In the genomic region with DNA sequence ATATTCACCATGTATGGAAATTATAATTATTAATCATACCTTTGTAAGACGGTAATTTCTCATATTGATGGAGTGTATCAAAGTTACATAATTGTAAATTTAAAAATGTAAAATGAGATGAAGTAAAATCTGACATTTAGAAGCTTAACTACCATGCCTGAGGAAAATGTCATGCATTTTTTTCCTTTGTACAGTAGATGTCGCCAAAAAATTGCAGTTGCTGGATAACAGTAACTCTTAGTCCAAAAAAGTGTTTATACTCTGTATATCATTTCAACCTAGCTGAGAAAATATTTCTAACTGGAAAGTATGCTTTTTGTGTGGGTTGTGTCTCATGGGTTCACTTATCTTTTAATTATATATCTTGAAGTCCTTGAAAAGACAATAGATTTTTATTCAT, we compare ENCODE assay signal across 16 mouse cellular contexts.
DNase-seq lines count a peak whose midpoint lies in the region; ATAC-seq and TF ChIP-seq lines count a peak whose summit lies in the region.
"Had no signal": no experiment of that assay in that cellular context is flagged by ENCODE, and none has a peak within 500 bp of the region (broad histone marks: within the 10 kb centered on the region; RNA-seq: fewer than 3 reads in every experiment).

No protein-coding gene starts in this region.

- H3K4me2 ChIP-seq in hindbrain, postnatal 0 days (ENCODE audit: low read depth, low read length): no peak overlapping the region
- H3K4me2 ChIP-seq in hindbrain, embryonic 13.5 days: no peak overlapping the region
- no peak overlapping the region for H3K4me2 ChIP-seq in stomach, postnatal 0 days (replicated peaks; ENCODE audit: low read depth)
- H3K4me2 ChIP-seq: forebrain, embryonic 13.5 days; heart, embryonic 13.5 days; liver, embryonic 13.5 days had no signal

- H3K79me2 ChIP-seq in liver, adult 2 months (ENCODE audit: control insufficient read depth, insufficient read depth, low read length): no peaks in the 10 kb centered on the region

- H3K36me3 ChIP-seq in hindbrain, postnatal 0 days (ENCODE audit: insufficient read depth, low read length): no peaks in the 10 kb centered on the region
- H3K36me3 ChIP-seq in hindbrain, embryonic 13.5 days: no peaks in the 10 kb centered on the region
- H3K36me3 ChIP-seq in liver, adult 2 months (ENCODE audit: control insufficient read depth, insufficient read depth, low read length): no peaks in the 10 kb centered on the region
- no peaks in the 10 kb centered on the region for H3K36me3 ChIP-seq in stomach, postnatal 0 days (ENCODE audit: control insufficient read depth, insufficient read depth, low read length)
- H3K36me3 ChIP-seq: heart, embryonic 13.5 days; liver, embryonic 13.5 days had no signal

- no peak overlapping the region for H3K27ac ChIP-seq in hindbrain, postnatal 0 days
- H3K27ac ChIP-seq in hindbrain, embryonic 13.5 days: no peak overlapping the region
- H3K27ac ChIP-seq in liver, adult 2 months (replicated peaks; ENCODE audit: insufficient read depth, low read depth, low read length): no peak overlapping the region
- no peak overlapping the region for H3K27ac ChIP-seq in stomach, postnatal 0 days (replicated peaks)
- H3K27ac ChIP-seq: forebrain, embryonic 13.5 days; gastrocnemius, adult 2 months; heart, embryonic 13.5 days; liver, embryonic 13.5 days had no signal

- H3K9me3 ChIP-seq in hindbrain, postnatal 0 days (ENCODE audit: low read length): no peaks in the 10 kb centered on the region
- no peaks in the 10 kb centered on the region for H3K9me3 ChIP-seq in hindbrain, embryonic 13.5 days
- no peaks in the 10 kb centered on the region for H3K9me3 ChIP-seq in stomach, postnatal 0 days (ENCODE audit: control insufficient read depth, low read length)
- H3K9me3 ChIP-seq: forebrain, embryonic 13.5 days; heart, embryonic 13.5 days; liver, embryonic 13.5 days had no signal

- no peak for TF ChIP-seq POLR2A in liver, adult 2 months (IDR thresholded peaks at IDR 0.05; ENCODE audit: extremely low read depth, insufficient read depth, low read length)

- no peak for TF ChIP-seq EP300 in stomach, postnatal 0 days (optimal IDR thresholded peaks at IDR 0.05)

- H3K4me3 ChIP-seq in hindbrain, postnatal 0 days (ENCODE audit: low read length): no peak overlapping the region
- no peak overlapping the region for H3K4me3 ChIP-seq in hindbrain, embryonic 13.5 days
- H3K4me3 ChIP-seq in liver, adult 2 months (ENCODE audit: insufficient read depth, low read depth, low read length): no peak overlapping the region
- no peak overlapping the region for H3K4me3 ChIP-seq in stomach, postnatal 0 days (ENCODE audit: low read depth, low read length)
- H3K4me3 ChIP-seq: forebrain, embryonic 13.5 days; gastrocnemius, adult 2 months; heart, embryonic 13.5 days; liver, embryonic 13.5 days had no signal

- WGBS in hindbrain, postnatal 0 days: 61% methylated on average over 2 of the region's 2 CpGs
- 71% methylated on average over 2 of the region's 2 CpGs for WGBS in hindbrain, embryonic 13.5 days
- 59% methylated on average over 2 of the region's 2 CpGs for WGBS in liver, adult 2 months
- WGBS in stomach, postnatal 0 days: 52% methylated on average over 2 of the region's 2 CpGs

- no peak for ATAC-seq in hindbrain, postnatal 0 days
- ATAC-seq in hindbrain, embryonic 13.5 days (ENCODE audit: low FRiP score): no peak
- no peak for ATAC-seq in stomach, postnatal 0 days (ENCODE audit: low FRiP score, low TSS enrichment)
- ATAC-seq: CD4-positive, CD25-positive, alpha-beta regulatory T cell, adult 4 months; forebrain, embryonic 13.5 days; midbrain, embryonic 16.5 days had no signal

- H3K27me3 ChIP-seq in hindbrain, postnatal 0 days (ENCODE audit: insufficient read depth, low read length): no peaks in the 10 kb centered on the region
- H3K27me3 ChIP-seq in hindbrain, embryonic 13.5 days: no peaks in the 10 kb centered on the region
- no peaks in the 10 kb centered on the region for H3K27me3 ChIP-seq in liver, adult 2 months (ENCODE audit: control insufficient read depth, insufficient read depth, low read length)
- no peaks in the 10 kb centered on the region for H3K27me3 ChIP-seq in stomach, postnatal 0 days (ENCODE audit: control insufficient read depth, insufficient read depth, low read length)
- H3K27me3 ChIP-seq: forebrain, embryonic 13.5 days; heart, embryonic 13.5 days; liver, embryonic 13.5 days had no signal

- H3K9ac ChIP-seq in hindbrain, postnatal 0 days (replicated peaks; ENCODE audit: low read length): no peak overlapping the region
- H3K9ac ChIP-seq in hindbrain, embryonic 13.5 days: no peak overlapping the region
- no peak overlapping the region for H3K9ac ChIP-seq in liver, adult 2 months (ENCODE audit: low read depth, low read length)
- no peak overlapping the region for H3K9ac ChIP-seq in stomach, postnatal 0 days (ENCODE audit: low read length)
- H3K9ac ChIP-seq: forebrain, embryonic 13.5 days; heart, embryonic 13.5 days; liver, embryonic 13.5 days had no signal

- peak; percentile 40; the same call in 1 of the 2 replicates for TF ChIP-seq CTCF in hindbrain, postnatal 0 days (IDR thresholded peaks at IDR 0.05; ENCODE audit: low read depth)
- no peak for TF ChIP-seq CTCF in liver, adult 2 months (IDR thresholded peaks at IDR 0.05; ENCODE audit: low read depth, low read length)
- peak; percentile 44 for TF ChIP-seq CTCF in stomach, postnatal 0 days (IDR thresholded peaks at IDR 0.05; ENCODE audit: low read depth)

- peak; percentile 50 for DNase-seq in hindbrain, postnatal 0 days (ENCODE audit: low spot score)
- peak; percentile 12 for DNase-seq in liver, adult 2 months (ENCODE audit: extremely low read depth, low read depth, low spot score)
- DNase-seq in liver: no peak
- peak; percentile 2 for DNase-seq in NIH3T3 (ENCODE audit: low read depth)
- DNase-seq in stomach, postnatal 0 days (ENCODE audit: low spot score): no peak
- DNase-seq in thymus, postnatal 36 days: no peak
- DNase-seq: adrenal gland, postnatal 25 days; gastrocnemius, adult 2 months; kidney, postnatal 14 days; liver, embryonic 13.5 days; thymus, adult 18-20 months had no signal

- H3K4me1 ChIP-seq in hindbrain, postnatal 0 days (ENCODE audit: insufficient read depth, low read length): no peaks in the 10 kb centered on the region
- no peaks in the 10 kb centered on the region for H3K4me1 ChIP-seq in hindbrain, embryonic 13.5 days (replicated peaks)
- no peaks in the 10 kb centered on the region for H3K4me1 ChIP-seq in liver, adult 2 months (ENCODE audit: control insufficient read depth, insufficient read depth, low read length)
- H3K4me1 ChIP-seq in stomach, postnatal 0 days (replicated peaks; ENCODE audit: control insufficient read depth, insufficient read depth): no peaks in the 10 kb centered on the region
- H3K4me1 ChIP-seq: forebrain, embryonic 13.5 days; heart, embryonic 13.5 days; liver, embryonic 13.5 days had no signal

Comparison
In these comparisons a context has a peak if more than half of its experiments do, and no peak if none do; other contexts are left out.
1. DNase-seq: peak in hindbrain, postnatal 0 days (single experiment), liver, adult 2 months (single experiment) and NIH3T3 (single experiment); none in liver (single experiment), stomach, postnatal 0 days (single experiment) and thymus, postnatal 36 days (0 of 2).